Mouse (Mus musculus) brain, adult 2 months (tissue): Measurements from ENCODE around the gene Sez6.
A peak's percentile ranks its signal among the peaks of the same experiment; 100 is the strongest.

Source experiments
- DNase-seq: peaks from one replicate; pipeline ENCODE4 v3.0.0; 2011; ENCODE audit warnings: low read depth, low spot score

Sez6 gene

GRCm38 (mm10) chr11:77980281-77981204 lies 49.9 kb downstream of the Sez6 start:
- peak; percentile 86 for DNase-seq

GRCm38 (mm10) chr11:77981609-77982440 lies 51.2 kb downstream of the Sez6 start:
- DNase-seq, result peak; percentile 100

GRCm38 (mm10) chr11:77982441-77982905 lies 51.9 kb downstream of the Sez6 start, which contains the start of gene Phf12:
TSS of gene Phf12 (plus strand) at chr11:77982754.
- DNase-seq, result peak; percentile 100

GRCm38 (mm10) chr11:77983191-77983936 lies 52.8 kb downstream of the Sez6 start:
- DNase-seq, result peak; percentile 72

DNA sequence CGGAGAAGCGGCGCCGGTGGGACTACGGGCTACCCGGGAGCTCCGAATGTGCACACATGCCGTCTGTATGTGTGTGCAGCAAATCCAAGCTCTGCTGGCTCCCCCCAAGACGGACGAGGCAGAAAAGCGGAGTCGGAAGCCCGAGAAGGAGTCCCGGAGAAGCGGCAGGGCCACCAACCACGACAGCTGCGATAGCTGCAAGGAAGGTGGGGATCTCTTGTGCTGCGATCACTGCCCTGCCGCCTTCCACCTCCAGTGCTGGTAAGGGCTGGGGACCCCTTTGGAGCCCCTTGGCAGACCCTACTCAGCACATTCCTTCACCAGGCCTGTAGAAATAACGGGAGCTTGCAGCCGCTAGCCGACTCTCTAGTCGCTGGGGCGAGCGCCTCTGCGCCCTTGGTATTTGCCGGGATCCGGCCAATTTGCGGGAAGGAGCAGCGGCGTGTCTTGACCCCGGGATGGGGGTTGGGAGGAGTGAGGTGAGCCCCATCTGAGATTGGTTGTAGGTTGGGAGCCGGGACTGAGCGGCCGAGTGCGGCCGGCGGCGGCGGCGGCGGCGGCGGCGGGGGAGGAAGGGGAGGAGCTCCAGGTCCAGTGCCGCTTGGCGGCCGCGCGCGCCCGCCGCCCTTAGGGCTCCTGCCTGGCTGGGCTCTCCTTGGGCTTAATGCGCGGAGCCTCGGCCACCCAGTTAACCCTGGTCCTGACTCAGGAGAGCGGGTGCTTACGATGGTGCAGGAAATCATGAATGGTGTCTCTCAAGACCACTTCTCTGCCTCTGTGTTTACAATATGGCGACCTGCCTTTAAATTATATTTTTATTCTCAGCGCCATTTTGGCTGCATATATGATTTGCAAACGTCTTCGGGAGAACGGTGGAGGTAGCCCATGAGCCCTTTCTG lies 53.6 kb downstream of the Sez6 start:
- peak; percentile 70 for DNase-seq

- peak; percentile 77 for DNase-seq
These were observed 54.2 kb downstream of the Sez6 start for GRCm38 (mm10) chr11:77984836-77985231.

DNA sequence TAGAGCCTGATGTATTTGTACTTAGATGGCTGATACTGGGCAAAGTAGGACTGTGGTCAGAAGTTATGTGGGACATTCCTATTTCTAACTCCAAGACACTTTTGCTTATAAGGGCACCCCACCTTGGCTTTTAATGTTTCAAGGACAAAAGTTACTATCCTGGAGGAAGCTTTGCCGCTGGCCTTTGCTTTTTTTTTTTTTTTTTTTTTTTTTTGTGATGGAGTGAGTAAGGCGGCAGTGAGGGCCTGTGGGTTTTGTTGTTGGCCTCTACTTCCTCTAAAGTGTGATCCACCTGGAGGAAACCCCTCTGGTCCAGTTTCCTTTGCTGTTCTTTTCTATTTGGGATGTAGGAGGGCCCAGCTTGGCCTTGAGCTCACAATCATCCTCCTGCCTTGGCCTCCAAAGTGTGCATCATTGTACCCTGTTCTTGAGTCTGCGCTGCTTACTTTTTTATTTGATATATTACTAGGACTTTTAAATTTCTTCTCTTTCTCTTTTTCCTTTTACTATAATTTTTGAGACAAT lies 55.0 kb downstream of the Sez6 start:
- no peak for DNase-seq

GRCm38 (mm10) chr11:77989071-77989690 lies 58.6 kb downstream of the Sez6 start:
- DNase-seq, result peak; percentile 90

GRCm38 (mm10) chr11:77995556-77995955 lies 65.0 kb downstream of the Sez6 start:
- DNase-seq, result no peak

- DNase-seq, result no peak
These were observed 75.8 kb downstream of the Sez6 start for GRCm38 (mm10) chr11:78006446-78006845.

- peak; percentile 87 for DNase-seq
These were observed 89.1 kb downstream of the Sez6 start for GRCm38 (mm10) chr11:78019676-78020075.

- peak; percentile 20 for DNase-seq
These were observed 93.0 kb downstream of the Sez6 start for GRCm38 (mm10) chr11:78023607-78024006.
